Mouse (Mus musculus): ENCODE results near the gene Mrgbp.
A peak's percentile ranks its signal among the peaks of the same experiment; 100 is the strongest.

Mrgbp gene

GRCm38 (mm10) chr2:180589123-180589831, 8.2 kb downstream of the Mrgbp start, which contains the start of gene Ogfr:
Gene Ogfr (plus strand): TSS chr2:180589245.
- DNase-seq (ENCODE audit: low spot score): peak; percentile 80

DNA sequence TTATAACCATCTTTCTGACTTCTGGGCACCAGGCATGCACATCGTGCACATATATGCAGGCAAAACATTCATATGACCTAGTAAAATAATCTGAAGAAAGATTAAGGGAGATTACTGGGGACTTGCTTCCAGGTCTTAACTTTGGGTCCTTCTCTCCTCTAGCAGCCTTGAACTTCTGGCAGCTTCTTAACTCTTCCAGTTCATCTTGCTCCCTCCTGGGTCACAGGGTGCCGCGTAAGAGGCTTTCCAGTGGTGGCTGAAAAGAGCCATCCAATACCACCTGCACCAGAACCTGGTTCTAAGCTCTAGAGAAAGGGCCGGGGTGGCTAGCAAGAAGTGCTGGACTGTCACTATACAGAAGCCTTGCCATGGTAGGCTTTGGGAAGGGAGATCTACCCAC, 16.4 kb downstream of the Mrgbp start, which contains the start of gene Col9a3:
TSS of gene Col9a3 (plus strand) at position 301 of the 400 bp plus-strand sequence.
- no peak for DNase-seq (ENCODE audit: low spot score)

DNA sequence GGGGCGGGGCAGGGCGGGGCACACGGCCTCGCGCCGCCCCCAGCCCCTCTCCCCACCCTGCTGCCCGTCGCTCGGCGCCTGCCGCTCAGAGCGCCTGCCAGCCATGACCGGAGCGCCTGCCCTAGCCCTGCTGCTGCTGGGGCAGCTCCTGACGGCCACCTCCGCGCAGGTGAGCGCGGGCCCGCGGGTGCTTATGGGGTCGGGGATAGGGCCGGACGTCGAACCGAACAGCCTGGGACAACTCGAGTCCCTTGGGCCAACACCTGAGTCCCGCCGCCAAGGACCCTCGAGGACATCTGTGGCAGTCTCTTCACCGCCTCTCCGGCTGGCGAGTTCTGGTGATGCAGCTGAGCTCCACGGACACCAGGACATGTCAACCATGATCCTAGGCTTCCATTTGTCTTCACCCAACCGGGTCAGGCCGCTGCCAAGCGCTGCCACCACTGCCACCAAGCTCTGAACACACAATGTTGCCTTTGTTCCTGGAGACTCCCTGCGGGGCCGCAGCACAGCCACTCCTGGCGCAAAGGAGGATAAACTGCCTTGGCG, 17.1 kb downstream of the Mrgbp start:
- no peak for DNase-seq (ENCODE audit: low spot score)

DNA sequence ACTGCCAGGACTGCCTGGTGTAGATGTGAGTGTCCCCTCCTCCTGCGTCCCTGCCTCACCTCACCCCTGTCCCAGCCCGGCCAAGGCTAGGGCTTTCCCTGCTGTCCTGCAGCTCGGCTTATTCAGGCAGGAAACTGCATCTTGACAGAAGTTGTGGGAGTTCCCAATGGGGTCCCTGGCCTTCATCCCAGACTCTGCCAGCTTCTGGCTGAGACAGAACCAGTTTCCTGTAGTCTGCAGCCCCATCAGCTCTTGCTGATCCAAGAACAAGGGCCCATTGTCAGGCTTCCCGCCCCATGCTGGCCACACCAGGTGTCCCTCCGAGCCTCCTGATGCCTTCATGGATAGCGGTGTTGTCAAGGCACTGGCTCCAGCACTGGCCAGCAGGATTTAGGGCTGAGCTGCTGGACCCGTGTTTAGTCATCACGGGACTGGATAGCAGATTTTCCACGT, 19.5 kb downstream of the Mrgbp start:
- no peak for DNase-seq (ENCODE audit: low spot score)

GRCm38 (mm10) chr2:180604781-180605180, 23.7 kb downstream of the Mrgbp start:
- DNase-seq (ENCODE audit: low spot score): no peak

- no peak for DNase-seq (ENCODE audit: low spot score)
Measured at GRCm38 (mm10) chr2:180610283-180610682, 29.2 kb downstream of the Mrgbp start.

GRCm38 (mm10) chr2:180611882-180612281, 30.8 kb downstream of the Mrgbp start:
- DNase-seq (ENCODE audit: low spot score): no peak
